Mouse (Mus musculus): ENCODE data around the gene Gcnt1.

DNA sequence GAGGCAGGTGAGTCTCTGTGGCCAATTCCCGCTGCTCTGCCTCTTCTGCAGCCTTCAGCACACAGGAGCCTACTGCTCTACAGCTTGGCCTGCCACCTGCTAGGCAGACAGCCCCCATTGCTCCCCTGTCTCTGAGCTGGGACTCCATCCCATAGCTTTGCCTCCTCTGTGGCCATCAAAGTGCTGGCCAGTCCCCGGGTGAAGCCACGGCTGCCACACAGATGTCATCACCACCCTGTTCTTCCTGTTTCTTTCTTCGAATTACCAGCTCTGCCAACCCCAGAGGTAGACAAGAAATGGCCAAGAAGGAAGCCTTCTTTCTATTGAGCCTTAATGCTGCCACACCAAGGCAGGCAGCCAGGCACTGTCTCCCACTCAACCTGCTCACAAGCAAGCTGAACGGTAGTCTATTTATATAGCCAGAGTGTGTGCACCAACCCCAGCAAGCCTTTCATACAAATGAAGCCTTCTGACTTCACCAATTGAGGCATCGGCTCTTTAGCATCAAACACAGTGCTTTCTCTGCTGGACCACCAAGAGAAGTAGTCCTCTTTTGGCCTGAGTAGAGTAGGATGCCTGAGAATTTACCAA lies 10.3 kb upstream of the Gcnt1 start:
- TF ChIP-seq CTCF (IDR thresholded peaks at IDR 0.05; ENCODE audit: low read depth) = no peak
- TF ChIP-seq EP300 (IDR thresholded peaks at IDR 0.05; ENCODE audit: low read depth) = no peak
